Comparison of ENCODE assay signal across 7 mouse cellular contexts in the genomic region with DNA sequence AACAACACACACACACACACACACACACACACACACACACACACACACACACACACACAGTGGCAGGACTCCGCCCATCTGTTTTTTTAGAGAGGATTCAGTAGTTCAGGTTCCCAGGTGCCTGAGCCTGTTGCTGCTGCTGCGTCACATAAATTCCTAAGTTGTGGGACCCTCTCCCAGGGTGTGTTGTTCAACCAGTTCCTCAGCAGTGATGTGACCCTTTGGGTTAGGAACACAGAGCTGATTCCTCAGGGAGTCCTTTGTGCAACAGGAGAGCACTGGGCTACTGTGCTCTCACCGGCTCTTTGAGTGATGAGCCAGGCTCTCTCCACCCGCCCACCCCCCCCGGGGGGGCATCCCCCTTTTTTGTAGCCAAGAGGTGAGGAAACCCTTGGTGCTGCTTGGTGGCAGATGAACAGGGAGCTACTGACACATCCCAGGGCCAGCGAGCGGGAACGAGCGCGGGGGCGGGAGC. TPM values are rescaled to one million over a fixed set of nuclear protein-coding genes. Genes with fewer than 3 reads are reported as not detected.
DNase-seq lines count a peak whose midpoint lies in the region; ATAC-seq and TF ChIP-seq lines count a peak whose summit lies in the region.

Gene Pde4b (plus strand): TSS at position 453 of the 475 bp plus-strand sequence.

- H3K9me3 ChIP-seq in embryonic facial prominence, embryonic 12.5 days: no peaks in the 10 kb centered on the region
- H3K9me3 ChIP-seq in heart, postnatal 0 days (replicated peaks; ENCODE audit: control insufficient read depth, low read length): no peaks in the 10 kb centered on the region
- H3K9me3 ChIP-seq in limb, embryonic 10.5 days (replicated peaks): no peaks in the 10 kb centered on the region

- DNase-seq in thymus, postnatal 0 days (ENCODE audit: low spot score): no peak
- DNase-seq in thymus, postnatal 4 days: no peak
- DNase-seq in heart, postnatal 0 days (ENCODE audit: low spot score): no peak
- DNase-seq in limb, embryonic 10.5 days (ENCODE audit: low spot score): peak; percentile 65
- no peak for DNase-seq in frontal cortex, postnatal 36 days (ENCODE audit: low spot score in 2 of 2)

- 6% methylated on average over 11 of the region's 11 CpGs for WGBS in embryonic facial prominence, embryonic 12.5 days
- WGBS in heart, postnatal 0 days: 10% methylated on average over 11 of the region's 11 CpGs
- WGBS in limb, embryonic 10.5 days: 6% methylated on average over 11 of the region's 11 CpGs

- no peak within 1 kb of the TSS for H3K27ac ChIP-seq in embryonic facial prominence, embryonic 12.5 days
- no peak within 1 kb of the TSS for H3K27ac ChIP-seq in heart, postnatal 0 days (ENCODE audit: low read depth)
- peak within 1 kb of the TSS; percentile 47; the same call in 1 of the 2 replicates for H3K27ac ChIP-seq in limb, embryonic 10.5 days

- no peak for TF ChIP-seq EP300 in heart, postnatal 0 days (IDR thresholded peaks at IDR 0.05; ENCODE audit: low read depth)

- no peak for TF ChIP-seq CTCF in heart, postnatal 0 days (IDR thresholded peaks at IDR 0.05; ENCODE audit: low read depth)

- H3K4me1 ChIP-seq in embryonic facial prominence, embryonic 12.5 days: peaks cover 5% of the 10 kb centered on the region; the same call in 1 of the 2 replicates
- H3K4me1 ChIP-seq in heart, postnatal 0 days (ENCODE audit: control insufficient read depth, insufficient read depth): peaks cover 12% of the 10 kb centered on the region; the same call in 1 of the 2 replicates
- H3K4me1 ChIP-seq in limb, embryonic 10.5 days: peaks cover 16% of the 10 kb centered on the region

- H3K4me2 ChIP-seq in embryonic facial prominence, embryonic 12.5 days (replicated peaks): peak within 1 kb of the TSS; percentile 90
- peak within 1 kb of the TSS; percentile 78 for H3K4me2 ChIP-seq in heart, postnatal 0 days (ENCODE audit: low read depth, low read length)

- no peaks in the 10 kb centered on the region for H3K36me3 ChIP-seq in embryonic facial prominence, embryonic 12.5 days
- no peaks in the 10 kb centered on the region for H3K36me3 ChIP-seq in heart, postnatal 0 days (replicated peaks; ENCODE audit: control insufficient read depth, insufficient read depth, low read length)
- H3K36me3 ChIP-seq in limb, embryonic 10.5 days: no peaks in the 10 kb centered on the region

- H3K4me3 ChIP-seq in embryonic facial prominence, embryonic 12.5 days: peak within 1 kb of the TSS; percentile 47
- peak within 1 kb of the TSS; percentile 52 for H3K4me3 ChIP-seq in heart, postnatal 0 days (ENCODE audit: low read depth, low read length)
- peak within 1 kb of the TSS; percentile 64 for H3K4me3 ChIP-seq in limb, embryonic 10.5 days

- H3K9ac ChIP-seq in embryonic facial prominence, embryonic 12.5 days: peak within 1 kb of the TSS; percentile 47
- no peak within 1 kb of the TSS for H3K9ac ChIP-seq in heart, postnatal 0 days (replicated peaks; ENCODE audit: low read depth, low read length)

- ATAC-seq in embryonic facial prominence, embryonic 12.5 days (ENCODE audit: insufficient number of reproducible peaks, insufficient read depth, low FRiP score, low TSS enrichment): peak; percentile 75; the same call in 1 of the 2 replicates
- peak; percentile 27; the same call in 1 of the 2 replicates for ATAC-seq in heart, postnatal 0 days (ENCODE audit: insufficient read depth, low read depth)
- no peak for ATAC-seq in neutrophil, adult 5-6 weeks (ENCODE audit: extremely low read depth, insufficient number of reproducible peaks, low FRiP score, poor library complexity, severe bottlenecking)

- peaks cover 38% of the 10 kb centered on the region for H3K27me3 ChIP-seq in embryonic facial prominence, embryonic 12.5 days
- H3K27me3 ChIP-seq in heart, postnatal 0 days (ENCODE audit: control insufficient read depth, insufficient read depth, low read length): peaks cover 33% of the 10 kb centered on the region
- H3K27me3 ChIP-seq in limb, embryonic 10.5 days (ENCODE audit: low read depth, poor library complexity, severe bottlenecking): peaks cover 49% of the 10 kb centered on the region

RNA-seq across cellular contexts. Expression of gene Pde4b, which starts in this region (rescaled TPM):
- polyA plus RNA-seq in thymus, postnatal 0 days (2015; fragmentation: Nextera tagmentation; extraction: Ambion mirVana): 24.5 and 27.7 TPM in 2 replicates
- polyA plus RNA-seq in embryonic facial prominence, embryonic 12.5 days (2016; fragmentation: Nextera tagmentation; extraction: Ambion mirVana): 10.5 and 11.1 TPM in 2 replicates
- total RNA-seq in heart, postnatal 0 days (2014; rRNA removed; ENCODE audit: low replicate concordance): 50.1 and 56.2 TPM in 2 replicates
- polyA plus RNA-seq in heart, postnatal 0 days (2015; fragmentation: Nextera tagmentation; extraction: Ambion mirVana): 29.6 and 30.8 TPM in 2 replicates
- polyA plus RNA-seq in limb, embryonic 10.5 days (2016; fragmentation: Nextera tagmentation; extraction: Ambion mirVana): 4.5 and 6.2 TPM in 2 replicates
- total RNA-seq in neutrophil, adult 5-6 weeks (2017): 224 and 238 TPM in 2 replicates
